ENCODE assay signal across 8 mouse cellular contexts in genomic region chr17:5491801-5492745, GRCm38 (mm10). TPM values are rescaled to one million over a fixed set of nuclear protein-coding genes. Genes with fewer than 3 reads are reported as not detected.
DNase-seq lines count a peak whose midpoint lies in the region; ATAC-seq and TF ChIP-seq lines count a peak whose summit lies in the region.

Zdhhc14 (plus strand) TSS chr17:5492557.

- DNase-seq in G1E (ENCODE audit: low spot score), result peak; percentile 86
- DNase-seq in cerebellum, adult 11-12 months, result peak; percentile 95
- DNase-seq in forebrain, embryonic 14.5 days (ENCODE audit: low spot score), result peak; percentile 94
- DNase-seq in heart, postnatal 10 days, result peak; percentile 90 to 93
- DNase-seq in large intestine, adult 2 months (ENCODE audit: low read depth, low spot score), result peak; percentile 59
- peak; percentile 91 for DNase-seq in stomach, postnatal 0 days (ENCODE audit: low spot score)

- peak within 1 kb of the TSS; percentile 86 for H3K9ac ChIP-seq in forebrain, embryonic 14.5 days (ENCODE audit: low read length)
- peak within 1 kb of the TSS; percentile 96 for H3K9ac ChIP-seq in liver, embryonic 16.5 days (ENCODE audit: low read depth, low read length)
- H3K9ac ChIP-seq in neural tube, embryonic 12.5 days, result peak within 1 kb of the TSS; percentile 59
- peak within 1 kb of the TSS; percentile 73 for H3K9ac ChIP-seq in stomach, postnatal 0 days (ENCODE audit: low read length)

- no peaks in the 10 kb centered on the region for H3K27me3 ChIP-seq in G1E (ENCODE audit: insufficient read depth, low read length)
- H3K27me3 ChIP-seq in forebrain, embryonic 14.5 days (replicated peaks; ENCODE audit: control insufficient read depth, insufficient read depth, low read length), result peaks cover 3% of the 10 kb centered on the region; the same call in 1 of the 2 replicates
- no peaks in the 10 kb centered on the region for H3K27me3 ChIP-seq in liver, embryonic 16.5 days (ENCODE audit: control insufficient read depth, insufficient read depth, low read depth, low read length)
- peaks cover 15% of the 10 kb centered on the region for H3K27me3 ChIP-seq in neural tube, embryonic 12.5 days (replicated peaks)
- H3K27me3 ChIP-seq in stomach, postnatal 0 days (ENCODE audit: control insufficient read depth, insufficient read depth, low read length), result no peaks in the 10 kb centered on the region

- peaks cover 79% of the 10 kb centered on the region for H3K4me1 ChIP-seq in G1E (ENCODE audit: insufficient read depth, low read depth, low read length)
- peaks cover 8% of the 10 kb centered on the region; the same call in 1 of the 2 replicates for H3K4me1 ChIP-seq in forebrain, embryonic 14.5 days (ENCODE audit: control insufficient read depth, insufficient read depth, low read length)
- peaks cover 23% of the 10 kb centered on the region for H3K4me1 ChIP-seq in liver, embryonic 16.5 days (ENCODE audit: control insufficient read depth, low read depth, low read length)
- peaks cover 8% of the 10 kb centered on the region for H3K4me1 ChIP-seq in neural tube, embryonic 12.5 days
- H3K4me1 ChIP-seq in stomach, postnatal 0 days (replicated peaks; ENCODE audit: control insufficient read depth, insufficient read depth), result no peaks in the 10 kb centered on the region

- intact Hi-C loops in heart, postnatal 10 days (cut with DNase I), result loop anchor here (2.0 to 5.0 kb wide), 2 partner anchors 51 to 115 kb away; partner anchors contain the start of gene Tmem242

- ATAC-seq in G1E (ENCODE audit: extremely low read depth, insufficient number of reproducible peaks, low FRiP score, poor library complexity, severe bottlenecking), result peak; percentile 67
- peak; percentile 92 for ATAC-seq in forebrain, embryonic 14.5 days
- ATAC-seq in liver, embryonic 16.5 days (ENCODE audit: low read depth), result peak; percentile 91
- ATAC-seq in neural tube, embryonic 12.5 days (ENCODE audit: low FRiP score, low read depth), result peak; percentile 89
- ATAC-seq in stomach, postnatal 0 days (ENCODE audit: low FRiP score, low TSS enrichment), result peak; percentile 95

- H3K27ac ChIP-seq in forebrain, embryonic 14.5 days (ENCODE audit: low read depth, low read length), result peak within 1 kb of the TSS; percentile 97
- H3K27ac ChIP-seq in liver, embryonic 16.5 days (ENCODE audit: low read length), result peak within 1 kb of the TSS; percentile 99
- H3K27ac ChIP-seq in neural tube, embryonic 12.5 days, result peak within 1 kb of the TSS; percentile 94
- peak within 1 kb of the TSS; percentile 90 for H3K27ac ChIP-seq in stomach, postnatal 0 days (replicated peaks)

- no peak for TF ChIP-seq CTCF in G1E (IDR thresholded peaks at IDR 0.05; ENCODE audit: low read depth, low read length)
- peak; percentile 5; the same call in 1 of the 2 replicates for TF ChIP-seq CTCF in stomach, postnatal 0 days (IDR thresholded peaks at IDR 0.05; ENCODE audit: low read depth)

- peak within 1 kb of the TSS; percentile 99 for H3K4me2 ChIP-seq in forebrain, embryonic 14.5 days (ENCODE audit: low read length)
- H3K4me2 ChIP-seq in liver, embryonic 16.5 days (ENCODE audit: low read depth, low read length), result peak within 1 kb of the TSS; percentile 83
- peak within 1 kb of the TSS; percentile 99 for H3K4me2 ChIP-seq in neural tube, embryonic 12.5 days (replicated peaks)
- H3K4me2 ChIP-seq in stomach, postnatal 0 days (replicated peaks; ENCODE audit: low read depth), result peak within 1 kb of the TSS; percentile 99

- peaks cover 24% of the 10 kb centered on the region for H3K36me3 ChIP-seq in G1E (replicated peaks)
- no peaks in the 10 kb centered on the region for H3K36me3 ChIP-seq in forebrain, embryonic 14.5 days (ENCODE audit: control insufficient read depth, insufficient read depth, low read length)
- no peaks in the 10 kb centered on the region; the same call in 1 of the 2 replicates for H3K36me3 ChIP-seq in liver, embryonic 16.5 days (ENCODE audit: control insufficient read depth, insufficient read depth)
- H3K36me3 ChIP-seq in neural tube, embryonic 12.5 days, result no peaks in the 10 kb centered on the region
- H3K36me3 ChIP-seq in stomach, postnatal 0 days (ENCODE audit: control insufficient read depth, insufficient read depth, low read length), result no peaks in the 10 kb centered on the region

- no peaks in the 10 kb centered on the region for H3K9me3 ChIP-seq in G1E (replicated peaks)
- H3K9me3 ChIP-seq in forebrain, embryonic 14.5 days (replicated peaks; ENCODE audit: control insufficient read depth, low read length), result no peaks in the 10 kb centered on the region
- no peaks in the 10 kb centered on the region for H3K9me3 ChIP-seq in liver, embryonic 16.5 days (replicated peaks; ENCODE audit: control insufficient read depth, low read length)
- H3K9me3 ChIP-seq in neural tube, embryonic 12.5 days, result no peaks in the 10 kb centered on the region
- no peaks in the 10 kb centered on the region for H3K9me3 ChIP-seq in stomach, postnatal 0 days (ENCODE audit: control insufficient read depth, low read length)

- peak within 1 kb of the TSS; percentile 85 for H3K4me3 ChIP-seq in G1E (ENCODE audit: low read depth, low read length)
- peak within 1 kb of the TSS; percentile 63 for H3K4me3 ChIP-seq in forebrain, embryonic 14.5 days (ENCODE audit: low read depth, low read length)
- H3K4me3 ChIP-seq in liver, embryonic 16.5 days (ENCODE audit: low read depth, low read length), result peak within 1 kb of the TSS; percentile 82
- peak within 1 kb of the TSS; percentile 71 for H3K4me3 ChIP-seq in neural tube, embryonic 12.5 days
- peak within 1 kb of the TSS; percentile 74 for H3K4me3 ChIP-seq in stomach, postnatal 0 days (ENCODE audit: low read depth, low read length)

- TF ChIP-seq EP300 in stomach, postnatal 0 days (optimal IDR thresholded peaks at IDR 0.05), result no peak

- under 1% methylated on average over 68 of the region's 70 CpGs for WGBS in forebrain, embryonic 14.5 days
- WGBS in large intestine, adult 2 months, result 1% methylated on average over 70 of the region's 70 CpGs
- under 1% methylated on average over 70 of the region's 70 CpGs for WGBS in liver, embryonic 16.5 days (ENCODE audit: insufficient replicate concordance)
- WGBS in neural tube, embryonic 12.5 days, result under 1% methylated on average over 70 of the region's 70 CpGs
- under 1% methylated on average over 65 of the region's 70 CpGs for WGBS in stomach, postnatal 0 days

RNA-seq across cellular contexts. Expression of gene Zdhhc14, which starts in this region (rescaled TPM):
- total RNA-seq in G1E (2014; fragmentation: Nextera tagmentation) (4.9 and 21.4 TPM in 2 replicates), G1E (2017) (1.1 and 1.3 TPM in 2 replicates)
- 7.3 and 9.1 TPM in 2 replicates for polyA plus RNA-seq in G1E (2012)
- 4.7 and 8.1 TPM in 2 replicates for polyA plus RNA-seq in forebrain, embryonic 14.5 days (2014; fragmentation: Nextera tagmentation; extraction: Ambion mirVana)
- total RNA-seq in heart, postnatal 10 days (2021), result 1 to 10 TPM; 3.6 TPM
- 2.4 TPM in 2 replicates for polyA plus RNA-seq in large intestine, adult 2 months (2012; rRNA removed)
- polyA plus RNA-seq in liver, embryonic 16.5 days (2015; fragmentation: Nextera tagmentation; extraction: Ambion mirVana), result 2.0 and 3.0 TPM in 2 replicates
- 7.0 and 7.2 TPM in 2 replicates for polyA plus RNA-seq in neural tube, embryonic 12.5 days (2016; fragmentation: Nextera tagmentation; extraction: Ambion mirVana)
- 1.7 and 2.2 TPM in 2 replicates for polyA plus RNA-seq in stomach, postnatal 0 days (2015; fragmentation: Nextera tagmentation; extraction: Ambion mirVana)

Comparison
In these comparisons a context has a peak if more than half of its experiments do, and no peak if none do; other contexts are left out.
1. Peak in every context shown above with its lines: DNase-seq, ATAC-seq, H3K4me3 ChIP-seq and H3K27ac ChIP-seq.